In the genomic region with DNA sequence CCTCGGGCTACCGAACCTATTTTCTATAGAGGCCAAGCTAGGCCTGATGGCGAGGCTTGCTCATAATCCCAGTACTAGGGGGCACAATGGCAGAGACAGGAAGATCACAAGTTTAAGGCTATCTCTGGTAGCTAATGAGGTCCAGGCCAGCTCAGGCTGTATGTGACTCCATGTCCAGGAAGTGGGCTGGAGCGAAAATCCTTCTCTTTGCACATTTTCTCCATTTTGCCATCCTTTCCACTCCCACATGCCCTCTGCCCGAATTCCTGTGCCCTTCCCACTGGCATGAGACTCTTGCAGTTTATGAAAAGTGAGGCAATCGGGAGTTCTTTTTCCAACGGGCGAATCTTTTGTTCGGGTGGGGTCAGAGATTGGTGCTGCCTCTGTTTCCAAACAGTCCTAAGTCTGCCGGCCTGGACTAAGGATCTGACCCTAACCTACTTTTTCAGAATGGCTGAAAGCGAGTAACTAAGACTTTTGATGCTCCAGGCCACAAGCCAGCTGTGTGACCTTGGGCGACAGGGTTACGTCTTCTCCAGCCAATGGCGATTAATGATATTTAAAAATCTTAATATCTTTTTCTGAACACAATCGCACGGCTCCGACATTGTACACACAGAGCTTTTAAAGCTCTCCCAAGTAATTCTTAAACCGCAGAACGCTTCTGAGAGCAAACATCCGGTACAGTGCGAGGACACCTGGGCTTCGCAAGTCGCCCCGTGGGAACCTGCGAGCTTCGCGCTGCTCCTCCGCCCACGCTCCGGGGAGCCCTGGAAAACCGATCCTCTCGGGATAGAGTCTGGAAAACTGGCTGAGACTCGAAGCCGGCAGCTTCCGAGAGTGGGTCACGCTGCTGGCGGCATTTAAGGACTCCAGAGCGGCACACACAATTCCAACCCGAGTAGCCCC, we compare ENCODE assay signal across 8 mouse cellular contexts. TPM values are rescaled to one million over a fixed set of nuclear protein-coding genes. Genes with fewer than 3 reads are reported as not detected.
DNase-seq lines count a peak whose midpoint lies in the region; ATAC-seq and TF ChIP-seq lines count a peak whose summit lies in the region.

No protein-coding gene starts in this region.

- H3K9ac ChIP-seq in forebrain, embryonic 16.5 days (replicated peaks; ENCODE audit: low read depth, low read length), result peak overlapping the region; percentile 67
- H3K9ac ChIP-seq in midbrain, postnatal 0 days (replicated peaks; ENCODE audit: low read length, poor library complexity, severe bottlenecking), result peak overlapping the region; percentile 81

- 16% methylated on average over 39 of the region's 39 CpGs for WGBS in bone marrow, adult 2 months
- whole genome bisulfite sequencing in forebrain, embryonic 16.5 days, result 13% methylated on average over 39 of the region's 39 CpGs
- 16% methylated on average over 39 of the region's 39 CpGs for WGBS in midbrain, postnatal 0 days

- H3K27me3 ChIP-seq in forebrain, embryonic 16.5 days (replicated peaks; ENCODE audit: control insufficient read depth, insufficient read depth, low read length), result no peaks in the 10 kb centered on the region
- H3K27me3 ChIP-seq in midbrain, postnatal 0 days (ENCODE audit: insufficient read depth, low read length), result no peaks in the 10 kb centered on the region

- TF ChIP-seq POLR2A in bone marrow, adult 2 months (IDR thresholded peaks at IDR 0.05; ENCODE audit: borderline replicate concordance, control insufficient read depth, low read depth, low read length), result no peak

- peaks cover 12% of the 10 kb centered on the region for H3K4me1 ChIP-seq in bone marrow, adult 2 months (ENCODE audit: control insufficient read depth, insufficient read depth, low read length)
- H3K4me1 ChIP-seq in forebrain, embryonic 16.5 days (replicated peaks; ENCODE audit: control insufficient read depth, insufficient read depth, low read length), result peaks cover 15% of the 10 kb centered on the region
- H3K4me1 ChIP-seq in midbrain, postnatal 0 days (ENCODE audit: insufficient read depth, low read length), result peaks cover 4% of the 10 kb centered on the region; the same call in 1 of the 2 replicates

- H3K9me3 ChIP-seq in forebrain, embryonic 16.5 days (ENCODE audit: control insufficient read depth, low read length), result no peaks in the 10 kb centered on the region
- H3K9me3 ChIP-seq in midbrain, postnatal 0 days (ENCODE audit: low read length), result no peaks in the 10 kb centered on the region

- no peak for TF ChIP-seq CTCF in bone marrow, adult 2 months (IDR thresholded peaks at IDR 0.05; ENCODE audit: control insufficient read depth, insufficient read depth, low read length)
- TF ChIP-seq CTCF in midbrain, postnatal 0 days (IDR thresholded peaks at IDR 0.05), result no peak

- peak overlapping the region; percentile 67 for H3K4me2 ChIP-seq in forebrain, embryonic 16.5 days (ENCODE audit: low read length)
- H3K4me2 ChIP-seq in midbrain, postnatal 0 days (ENCODE audit: low read depth, low read length, poor library complexity, severe bottlenecking), result peak overlapping the region; percentile 84

- DNase-seq in ovary, adult 18-20 months (ENCODE audit: low spot score), result peak; percentile 41
- DNase-seq in ovary, postnatal 10 days (ENCODE audit: low spot score), result no peak
- peak; percentile 35 to 41 for DNase-seq in kidney, postnatal 36 days
- DNase-seq in midbrain, postnatal 0 days (ENCODE audit: low spot score), result no peak
- peak; percentile 85 for DNase-seq in thymus, postnatal 4 days
- DNase-seq in right cerebral cortex, postnatal 10 days (ENCODE audit: low spot score in 2 of 2), result no peak

- H3K27ac ChIP-seq in bone marrow, adult 2 months (ENCODE audit: control insufficient read depth, insufficient read depth, low read depth, low read length, poor library complexity), result peak overlapping the region; percentile 97
- peak overlapping the region; percentile 89 for H3K27ac ChIP-seq in forebrain, embryonic 16.5 days (ENCODE audit: low read length)
- H3K27ac ChIP-seq in midbrain, postnatal 0 days (ENCODE audit: low read depth, low read length), result peak overlapping the region; percentile 90

- peak; percentile 49 for ATAC-seq in forebrain, embryonic 16.5 days
- ATAC-seq in midbrain, postnatal 0 days (ENCODE audit: low FRiP score), result peak; percentile 55

- peak overlapping the region; percentile 84 for H3K4me3 ChIP-seq in bone marrow, adult 2 months (replicated peaks; ENCODE audit: control insufficient read depth, low read depth, low read length)
- peak overlapping the region; percentile 82 for H3K4me3 ChIP-seq in forebrain, embryonic 16.5 days (replicated peaks; ENCODE audit: low read length)
- peak overlapping the region; percentile 85 for H3K4me3 ChIP-seq in midbrain, postnatal 0 days (ENCODE audit: low read depth, low read length)

- H3K36me3 ChIP-seq in forebrain, embryonic 16.5 days (ENCODE audit: control insufficient read depth, insufficient read depth), result no peaks in the 10 kb centered on the region
- no peaks in the 10 kb centered on the region for H3K36me3 ChIP-seq in midbrain, postnatal 0 days (ENCODE audit: insufficient read depth, low read length)

RNA-seq across cellular contexts. Expression of a gene that starts 0.8 kb away (rescaled TPM):
- 11.7 and 12.0 TPM in 2 replicates for polyA plus RNA-seq in bone marrow, adult 2 months (2011; ENCODE audit: insufficient read depth, insufficient read length, low replicate concordance, missing spikeins)
- 7.2 and 8.3 TPM in 2 replicates for polyA plus RNA-seq in forebrain, embryonic 16.5 days (2015; fragmentation: Nextera tagmentation; extraction: Ambion mirVana)
- total RNA-seq in midbrain, postnatal 0 days (2014; rRNA removed), result 19.4 and 20.8 TPM in 2 replicates
- 8.5 and 9.5 TPM in 2 replicates for polyA plus RNA-seq in midbrain, postnatal 0 days (2015; fragmentation: Nextera tagmentation; extraction: Ambion mirVana)

Comparison
In these comparisons a context has a peak if more than half of its experiments do, and no peak if none do; other contexts are left out.
1. DNase-seq: peak in ovary, adult 18-20 months (single experiment), kidney, postnatal 36 days (2 of 2) and thymus, postnatal 4 days (single experiment); none in ovary, postnatal 10 days (single experiment), midbrain, postnatal 0 days (single experiment) and right cerebral cortex, postnatal 10 days (0 of 2).
2. Peak in every context shown above with its lines, with median percentiles within 50 percentile points of each other: H3K27ac ChIP-seq and H3K4me3 ChIP-seq.